Mouse (Mus musculus) small intestine, adult 2 months (tissue): ENCODE measurements around the gene Olfr354.

Experiments
- CTCF ChIP-seq: fragments of 200-500 bp; IDR thresholded peaks from 2 replicates; pipeline ENCODE4 v1.5.1; 2012; ENCODE audit warnings: low read depth, mild to moderate bottlenecking, control low read depth, inconsistent platforms, low read length, moderate library complexity, mixed read lengths; ENCODE audit not compliant: insufficient replicate concordance, insufficient read length; ENCODE audit errors: extremely low read depth
- POLR2A ChIP-seq: fragments of 200-500 bp; IDR thresholded peaks from 2 replicates; pipeline ENCODE4 v1.6.1; 2012; ENCODE audit warnings: low read depth, mild to moderate bottlenecking, control low read depth, inconsistent platforms, low read length, moderate library complexity

DNA sequence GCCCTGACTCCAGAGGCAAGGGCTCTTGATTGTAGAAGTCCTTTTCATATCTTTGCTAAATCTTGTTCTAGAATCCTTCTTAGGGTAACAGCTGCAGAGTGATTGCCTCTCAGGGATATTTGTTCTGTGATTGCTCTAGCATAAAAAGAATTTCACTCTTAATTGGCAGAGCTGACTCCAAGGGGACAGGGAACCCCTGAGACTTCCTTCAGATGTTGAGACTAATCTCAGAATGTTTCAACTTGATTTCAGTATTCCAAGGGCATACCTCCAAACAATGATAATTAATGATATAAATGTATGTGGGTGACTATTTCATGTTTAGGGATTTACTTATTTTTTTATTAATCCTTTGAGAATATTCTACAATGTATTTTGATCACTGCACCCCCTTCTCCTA, 23.3 kb downstream of the Olfr354 start, which contains the start of gene Olfr355:
- TF ChIP-seq CTCF (no peak), POLR2A (no peak)
